Mouse (Mus musculus) cerebellum, postnatal 14 days (tissue): ENCODE results near the gene Kif11.

Experiments used
- DNase-seq, 2 experiments: peaks; one replicate each; pipeline ENCODE4 v3.0.0; 2021; ENCODE audit warnings: mixed read lengths in 2 of 2

Kif11 gene

DNA sequence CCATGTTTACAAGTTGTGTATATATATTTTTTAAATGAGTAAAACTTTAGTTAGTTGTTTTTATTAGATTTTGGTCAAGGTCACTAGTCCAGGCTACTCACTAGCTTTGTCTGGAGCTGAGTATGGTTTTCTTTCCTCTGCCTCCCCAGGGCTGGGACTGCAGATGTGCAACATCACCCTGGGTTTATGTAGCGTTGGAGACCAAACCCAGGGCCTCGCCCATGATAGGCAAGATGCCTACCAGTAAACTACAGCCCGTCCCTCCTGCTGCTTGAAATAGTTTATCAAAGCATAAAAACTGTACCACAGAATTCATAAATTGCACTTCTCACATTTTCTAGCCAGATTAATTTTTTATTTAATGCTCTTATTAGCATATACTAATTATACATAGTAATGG, 73.0 kb downstream of the Kif11 start:
- DNase-seq: no peak

- no peak for DNase-seq
These were observed 79.3 kb downstream of the Kif11 start for GRCm38 (mm10) chr19:37455528-37455927.

- DNase-seq: no peak
These were observed 79.8 kb downstream of the Kif11 start for GRCm38 (mm10) chr19:37455961-37456360.

DNA sequence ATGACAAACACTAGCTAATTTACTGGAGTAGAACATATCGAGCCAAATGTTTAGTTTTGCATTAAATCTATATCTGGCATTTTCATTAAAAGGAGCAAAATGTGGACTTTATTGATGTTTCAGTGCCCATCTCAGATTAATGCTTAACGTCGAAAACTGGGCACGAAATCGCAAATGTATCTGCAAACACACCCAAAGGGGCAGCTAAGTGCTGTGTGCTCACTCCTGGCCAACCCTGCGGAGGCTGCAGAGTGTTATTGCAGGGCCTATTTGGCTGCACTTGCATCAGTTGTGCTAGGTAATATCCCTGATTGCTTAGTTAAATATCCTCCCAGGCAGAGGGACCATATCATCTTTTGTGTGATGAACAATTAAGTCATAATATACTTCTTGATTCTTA, 81.8 kb downstream of the Kif11 start:
- no peak for DNase-seq

DNA sequence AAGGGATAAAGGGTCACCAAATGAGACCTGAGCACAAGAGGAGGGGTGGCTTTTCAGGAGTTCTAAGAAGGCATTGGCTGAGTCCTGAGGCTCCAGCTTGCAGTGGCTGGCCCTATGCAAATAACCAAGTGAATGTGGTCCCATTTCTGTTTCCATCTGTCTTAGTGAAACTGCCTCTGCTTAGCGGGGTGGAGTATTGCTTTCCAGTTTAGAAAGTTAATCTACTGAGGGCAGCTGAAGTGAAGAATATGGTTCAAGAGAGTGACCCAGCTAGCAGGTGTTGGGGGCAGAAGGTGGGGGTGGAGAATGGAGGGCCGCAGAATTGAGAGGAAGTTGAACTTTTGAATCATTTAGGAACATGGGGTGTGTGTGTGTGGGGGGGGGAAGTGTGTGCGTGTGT, 90.2 kb downstream of the Kif11 start:
- no peak for DNase-seq

GRCm38 (mm10) chr19:37466978-37467377, 90.8 kb downstream of the Kif11 start:
- DNase-seq: no peak

- DNase-seq: no peak
These were observed 92.8 kb downstream of the Kif11 start for GRCm38 (mm10) chr19:37468841-37469566.
